Mouse (Mus musculus) neural tube, embryonic 10.5 days (tissue): ENCODE data around the gene Tcf7.
A peak's percentile ranks its signal among the peaks of the same experiment; 100 is the strongest.

Source experiments
- DNase-seq: peaks from one replicate; pipeline ENCODE4 v3.0.0-alpha.2; 2017; ENCODE audit warnings: low spot score; ENCODE audit errors: extremely low spot score

Tcf7 gene

GRCm38 (mm10) chr11:52283596-52284571 lies 1.1 kb upstream of the Tcf7 start:
- DNase-seq, result peak; percentile 67

- DNase-seq, result no peak
Observed at GRCm38 (mm10) chr11:52282420-52282773, 417 bp downstream of the Tcf7 start.

- DNase-seq, result no peak
Observed at GRCm38 (mm10) chr11:52281568-52282328, 1.1 kb downstream of the Tcf7 start.

- DNase-seq, result no peak
Observed at GRCm38 (mm10) chr11:52280566-52281455, 2.0 kb downstream of the Tcf7 start.

- DNase-seq, result no peak
Observed at GRCm38 (mm10) chr11:52279611-52280145, 3.1 kb downstream of the Tcf7 start.

- no peak for DNase-seq
Observed at GRCm38 (mm10) chr11:52278991-52279390, 3.8 kb downstream of the Tcf7 start.

GRCm38 (mm10) chr11:52278164-52278563 lies 4.7 kb downstream of the Tcf7 start:
- no peak for DNase-seq

- DNase-seq, result no peak
Observed at GRCm38 (mm10) chr11:52277433-52278150, 5.2 kb downstream of the Tcf7 start.

GRCm38 (mm10) chr11:52276961-52277391 lies 5.8 kb downstream of the Tcf7 start:
- no peak for DNase-seq

GRCm38 (mm10) chr11:52275774-52276555 lies 6.8 kb downstream of the Tcf7 start:
- no peak for DNase-seq

- no peak for DNase-seq
Observed at GRCm38 (mm10) chr11:52275366-52275765, 7.4 kb downstream of the Tcf7 start.

- DNase-seq, result no peak
Observed at GRCm38 (mm10) chr11:52274456-52275112, 8.2 kb downstream of the Tcf7 start.

- no peak for DNase-seq
Observed at GRCm38 (mm10) chr11:52273942-52274330, 8.9 kb downstream of the Tcf7 start.

GRCm38 (mm10) chr11:52273183-52273941 lies 9.5 kb downstream of the Tcf7 start:
- no peak for DNase-seq

GRCm38 (mm10) chr11:52272619-52273018 lies 10.2 kb downstream of the Tcf7 start:
- no peak for DNase-seq

GRCm38 (mm10) chr11:52271765-52272495 lies 10.9 kb downstream of the Tcf7 start:
- DNase-seq, result no peak

- DNase-seq, result no peak
Observed at GRCm38 (mm10) chr11:52269841-52270240, 13.0 kb downstream of the Tcf7 start.
